Mouse (Mus musculus): ENCODE results near the gene Elf2.

DNA sequence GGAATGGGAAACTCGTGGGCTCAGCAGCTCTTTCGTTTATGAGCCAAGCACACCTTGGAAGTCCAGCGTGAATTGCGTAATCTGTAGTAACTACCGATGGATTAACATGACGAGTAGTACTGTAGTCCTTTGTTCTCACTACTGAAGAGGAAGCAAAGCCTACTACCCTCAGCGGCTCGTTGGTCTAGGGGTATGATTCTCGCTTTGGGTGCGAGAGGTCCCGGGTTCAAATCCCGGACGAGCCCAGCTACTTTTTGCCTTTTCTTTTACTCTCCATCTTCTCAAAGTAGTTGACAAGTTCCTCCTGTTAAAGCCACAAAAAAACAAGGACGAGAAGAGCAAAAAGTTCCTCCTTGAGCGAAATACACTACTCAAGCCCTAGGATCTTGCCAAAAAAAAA lies 17.7 kb upstream of the Elf2 start:
- TF ChIP-seq CTCF (IDR thresholded peaks at IDR 0.05 in 2 of 3, conservative IDR thresholded peaks at IDR 0.05 in 1 of 3; ENCODE audit: control insufficient read depth in 1 of 3, insufficient read depth in 1 of 3, low read depth in 2 of 3, low read length in 3 of 3, poor library complexity in 1 of 3, severe bottlenecking in 1 of 3) (no peak), POLR2A (IDR thresholded peaks at IDR 0.05; ENCODE audit: control insufficient read depth in 1 of 2, insufficient read depth in 1 of 2, low read depth in 1 of 2, low read length in 2 of 2, poor library complexity in 1 of 2) (no peak), USF2 (IDR thresholded peaks at IDR 0.05; ENCODE audit: borderline replicate concordance in 1 of 2, insufficient read depth in 1 of 2, low read depth in 1 of 2, low read length in 2 of 2) (no peak), MAX (IDR thresholded peaks at IDR 0.05; ENCODE audit: low read length) (no peak), MYB (IDR thresholded peaks at IDR 0.05; ENCODE audit: low read depth, low read length) (no peak), USF1 (IDR thresholded peaks at IDR 0.05; ENCODE audit: low read depth, low read length) (no peak), POLR2AphosphoS2 (IDR thresholded peaks at IDR 0.05; ENCODE audit: low read length) (no peak), GATA1 (IDR thresholded peaks at IDR 0.05; ENCODE audit: low read depth, low read length) (no peak), MAFK (IDR thresholded peaks at IDR 0.05; ENCODE audit: borderline replicate concordance, low read depth, low read length) (peak; percentile 96)
